Mouse (Mus musculus): ENCODE measurements around the gene Ccnf.
A peak's percentile ranks its signal among the peaks of the same experiment; 100 is the strongest.

DNA sequence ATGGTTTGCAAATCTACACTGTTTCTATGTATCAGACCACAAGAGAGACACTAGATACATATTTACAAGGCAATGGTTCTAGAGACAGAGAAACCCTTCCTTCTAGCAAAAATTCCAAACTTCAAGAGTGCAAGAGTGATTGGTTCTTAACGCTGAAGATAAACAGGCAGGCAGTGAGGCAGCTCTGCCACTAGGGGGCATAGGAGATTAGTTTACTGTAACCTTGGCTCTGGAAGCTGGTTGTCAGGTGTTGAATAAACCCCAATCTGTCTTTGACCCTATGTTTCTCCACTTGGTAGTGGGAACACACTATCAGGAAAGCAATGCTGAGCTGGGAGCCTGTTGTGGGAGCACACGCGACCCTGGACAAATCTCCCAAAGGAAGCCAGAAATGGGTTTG is 77.9 kb downstream of the Ccnf start:
- TF ChIP-seq CTCF (IDR thresholded peaks at IDR 0.05; ENCODE audit: low read depth, low read length) (peak; percentile 95), TAL1 (conservative IDR thresholded peaks at IDR 0.05; ENCODE audit: low read depth, low read length) (no peak)

Measured in G1E (cell line).